Mouse (Mus musculus) limb, embryonic 12.5 days (tissue): ENCODE measurements at regions not wholly inside any gene's neighbourhood (a gene's known extent, or its start where the extent isn't known, plus 50 kb on each side); places are given as distances from the start of the nearest gene placed in this dataset.

ENCODE experiments used
- ATAC-seq: fragments of 200-750 bp; cut with Nextera tagmentation; 2 replicates; pipeline ENCODE4 v1.8.0; 2017; ENCODE audit warnings: low read depth, moderate TSS enrichment; ENCODE audit not compliant: insufficient number of reproducible peaks, insufficient read depth, low FRiP score, low TSS enrichment
- H3K27ac ChIP-seq: fragments of 300-500 bp; sonication (generic); 2 replicates; pipeline ENCODE4 v1.5.1; 2016; ENCODE audit warnings: mild to moderate bottlenecking, moderate library complexity
- H3K27me3 ChIP-seq: fragments of 300-500 bp; sonication (generic); 2 replicates; pipeline ENCODE4 v1.6.1; 2016; ENCODE audit warnings: mild to moderate bottlenecking, moderate library complexity
- H3K36me3 ChIP-seq: fragments of 300-500 bp; sonication (generic); 2 replicates; pipeline ENCODE4 v1.6.1; 2016; ENCODE audit warnings: mild to moderate bottlenecking, moderate library complexity
- H3K4me1 ChIP-seq: fragments of 300-500 bp; sonication (generic); replicated peaks from 2 replicates; pipeline ENCODE4 v1.6.1; 2016
- H3K4me2 ChIP-seq: fragments of 300-500 bp; sonication (generic); 2 replicates; pipeline ENCODE4 v1.6.1; 2016; ENCODE audit warnings: mild to moderate bottlenecking, moderate library complexity
- H3K4me3 ChIP-seq: fragments of 300-500 bp; sonication (generic); replicated peaks from 2 replicates; pipeline ENCODE4 v1.5.1; 2016; ENCODE audit warnings: mild to moderate bottlenecking
- H3K9ac ChIP-seq: fragments of 300-500 bp; sonication (generic); replicated peaks from 2 replicates; pipeline ENCODE4 v1.6.1; 2016; ENCODE audit warnings: mild to moderate bottlenecking, moderate library complexity
- H3K9me3 ChIP-seq: fragments of 300-500 bp; sonication (generic); 2 replicates; pipeline ENCODE4 v1.6.1; 2016; ENCODE audit warnings: mild to moderate bottlenecking, moderate library complexity
- WGBS: fragments of 180-500 bp; shearing (Covaris S2); methylation state at CpG from one replicate; pipeline ENCODE4 v1.1.7; 2016; 5-methylcytosine and 5-hydroxymethylcytosine counted together

DNA sequence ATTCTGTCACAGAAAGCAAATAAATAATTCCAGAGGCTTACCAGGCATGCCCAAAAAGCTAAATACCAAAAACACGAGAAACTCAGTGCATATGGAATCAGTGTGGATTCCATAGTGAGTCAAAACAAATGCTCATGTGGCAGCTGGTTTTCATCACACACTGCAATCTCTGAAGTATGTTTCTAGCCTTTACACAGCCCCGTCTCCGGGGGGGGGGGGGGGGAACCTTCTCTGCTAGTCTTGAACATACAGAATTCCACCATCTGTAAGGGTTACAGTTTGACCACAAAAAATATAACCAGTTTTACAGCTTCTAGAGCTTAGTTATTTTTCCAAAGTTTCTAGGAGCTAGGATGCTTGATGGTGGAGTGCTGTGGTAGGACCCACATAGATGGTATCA is 68.9 kb upstream of the Slc5a12 start:
- H3K27ac ChIP-seq: no peak overlapping the region

DNA sequence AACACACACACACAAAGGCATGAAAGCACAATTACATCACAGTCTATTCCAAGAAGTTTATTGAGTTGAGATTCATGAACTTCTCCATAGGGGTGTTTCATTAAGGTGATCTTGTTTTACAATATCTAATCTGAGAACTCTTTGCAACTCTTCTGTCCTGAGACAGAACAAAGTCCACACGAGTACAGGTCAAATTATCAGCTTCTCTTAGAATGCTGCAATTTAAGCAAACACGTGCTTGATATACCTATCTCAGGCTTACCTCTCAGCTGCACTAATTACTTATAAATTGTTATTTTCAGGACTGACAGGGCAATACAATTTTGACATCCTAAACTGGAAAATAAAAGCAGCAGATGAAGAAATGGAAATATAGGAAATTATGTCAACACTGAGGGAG is 57.0 kb upstream of the Slc5a12 start:
- no peak overlapping the region for H3K4me3 ChIP-seq
- H3K9ac ChIP-seq: no peak overlapping the region
- H3K9me3 ChIP-seq: no peaks in the 10 kb centered on the region
- no peak overlapping the region for H3K27ac ChIP-seq
- no peaks in the 10 kb centered on the region for H3K27me3 ChIP-seq
- no peaks in the 10 kb centered on the region for H3K36me3 ChIP-seq
- 79% methylated on average over 2 of the region's 2 CpGs for WGBS
- no peak overlapping the region for H3K4me2 ChIP-seq
- H3K4me1 ChIP-seq: no peaks in the 10 kb centered on the region
- ATAC-seq: no peak

More for the DNA sequence above, 68.9 kb upstream of the Slc5a12 start:
- no peaks in the 10 kb centered on the region for H3K9me3 ChIP-seq
- no peak overlapping the region for H3K4me2 ChIP-seq
- WGBS: 29% methylated on average over 3 of the region's 3 CpGs
- peak; percentile 56 for ATAC-seq
- no peaks in the 10 kb centered on the region for H3K36me3 ChIP-seq
- H3K27me3 ChIP-seq: no peaks in the 10 kb centered on the region
- H3K9ac ChIP-seq: no peak overlapping the region
- H3K4me3 ChIP-seq: no peak overlapping the region
- no peaks in the 10 kb centered on the region for H3K4me1 ChIP-seq

DNA sequence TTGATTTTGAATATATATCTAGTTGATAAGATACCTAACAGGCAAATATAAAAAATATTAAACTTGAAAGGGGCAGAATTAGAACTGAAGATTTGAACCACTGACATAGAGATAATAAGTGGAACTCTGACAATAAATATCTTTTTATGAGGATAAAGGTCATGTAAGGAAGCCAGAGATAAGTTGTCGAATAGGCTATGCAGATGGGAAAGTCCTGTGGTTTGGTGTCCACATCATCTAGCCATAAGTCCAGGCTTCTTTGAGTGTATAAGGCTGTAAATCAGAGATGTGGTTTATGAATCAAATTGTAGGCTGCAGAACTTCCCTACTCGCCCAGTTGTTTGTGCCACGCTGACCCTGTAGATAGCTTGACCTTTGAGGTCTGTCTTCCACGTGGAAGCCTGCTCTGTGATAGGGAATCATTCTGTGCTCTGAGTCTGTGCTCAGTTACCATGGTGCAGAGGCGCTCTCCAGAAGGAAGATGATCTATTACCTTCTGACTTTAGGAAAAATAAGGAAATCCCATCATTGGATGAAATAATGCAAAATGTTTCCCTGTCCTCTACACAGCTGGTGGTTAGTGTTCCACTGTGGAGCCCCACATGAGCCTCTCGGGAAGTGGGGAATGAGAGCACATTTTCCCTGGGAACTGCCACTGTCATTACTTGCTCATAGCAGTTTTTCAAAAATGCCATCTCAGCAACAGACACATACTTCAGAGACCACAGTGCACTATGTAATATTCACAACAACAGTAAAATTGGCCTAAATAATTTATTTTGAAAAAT is 56.3 kb upstream of the Slc5a12 start:
- Histone ChIP-seq H3K4me2 (no peak overlapping the region), H3K9me3 (no peaks in the 10 kb centered on the region), H3K9ac (no peak overlapping the region), H3K27me3 (no peaks in the 10 kb centered on the region), H3K27ac (no peak overlapping the region), H3K4me3 (no peak overlapping the region), H3K4me1 (no peaks in the 10 kb centered on the region), H3K36me3 (no peaks in the 10 kb centered on the region)
- WGBS: 69% methylated on average over 6 of the region's 6 CpGs
- ATAC-seq: peak; percentile 79

DNA sequence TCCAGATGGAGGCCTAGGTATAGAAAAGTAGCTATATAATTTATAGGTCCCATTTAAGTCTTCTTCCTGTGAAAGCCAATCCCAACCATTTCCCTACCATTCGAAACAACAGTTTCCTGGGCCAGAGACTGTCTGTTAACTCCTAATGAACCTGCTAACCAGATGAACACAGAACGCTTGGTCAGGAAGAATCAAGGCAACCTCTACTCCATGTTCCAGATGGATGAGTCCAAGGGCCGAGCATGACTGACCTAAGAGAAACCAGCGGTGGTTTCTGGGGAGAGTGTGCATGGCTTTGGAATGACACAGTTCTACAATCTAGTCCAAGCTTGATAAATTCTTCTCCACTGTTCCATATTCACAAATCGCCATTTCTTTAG is 55.8 kb upstream of the Slc5a12 start:
- Histone ChIP-seq H3K4me1 (no peaks in the 10 kb centered on the region), H3K27me3 (no peaks in the 10 kb centered on the region), H3K4me2 (no peak overlapping the region), H3K4me3 (no peak overlapping the region), H3K9me3 (no peaks in the 10 kb centered on the region), H3K9ac (no peak overlapping the region), H3K36me3 (no peaks in the 10 kb centered on the region), H3K27ac (no peak overlapping the region)
- ATAC-seq: no peak
- 71% methylated on average over 5 of the region's 5 CpGs for WGBS
